Mouse (Mus musculus) stomach, postnatal 0 days (tissue): ENCODE data around the gene Aktip. TPM values are rescaled to one million over a fixed set of nuclear protein-coding genes. Genes with fewer than 3 reads are reported as not detected.

Experiments
- ATAC-seq: fragments of 200-750 bp; cut with Nextera tagmentation; 2 replicates; pipeline ENCODE4 v1.8.0; 2017; ENCODE audit not compliant: low FRiP score, low TSS enrichment
- DNase-seq: peaks from one replicate; pipeline ENCODE4 v3.0.0-alpha.2; 2016; ENCODE audit warnings: low spot score
- H3K27ac ChIP-seq: fragments of 300-500 bp; sonication (generic); replicated peaks from 2 replicates; pipeline ENCODE4 v1.5.1; 2014; ENCODE audit warnings: mild to moderate bottlenecking, control low read depth
- H3K27me3 ChIP-seq: fragments of 300-500 bp; sonication (generic); 2 replicates; pipeline ENCODE4 v1.6.1; 2014; ENCODE audit warnings: low read length; ENCODE audit not compliant: control insufficient read depth, insufficient read depth
- H3K36me3 ChIP-seq: fragments of 300-500 bp; sonication (generic); 2 replicates; pipeline ENCODE4 v1.6.1; 2014; ENCODE audit warnings: low read length, mixed read lengths; ENCODE audit not compliant: control insufficient read depth, insufficient read depth
- H3K4me1 ChIP-seq: fragments of 300-500 bp; sonication (generic); replicated peaks from 2 replicates; pipeline ENCODE4 v1.6.1; 2014; ENCODE audit warnings: antibody characterized with exemption; ENCODE audit not compliant: control insufficient read depth, insufficient read depth
- H3K4me2 ChIP-seq: fragments of 300-500 bp; sonication (generic); replicated peaks from 2 replicates; pipeline ENCODE4 v1.6.1; 2014; ENCODE audit warnings: low read depth, mild to moderate bottlenecking, control low read depth, moderate library complexity
- H3K4me3 ChIP-seq: fragments of 300-500 bp; sonication (generic); 2 replicates; pipeline ENCODE4 v1.5.1; 2014; ENCODE audit warnings: low read depth, low read length, control low read depth
- H3K9ac ChIP-seq: fragments of 300-500 bp; sonication (generic); 2 replicates; pipeline ENCODE4 v1.6.1; 2014; ENCODE audit warnings: mild to moderate bottlenecking, low read length, control low read depth, mixed read lengths
- H3K9me3 ChIP-seq: fragments of 300-500 bp; sonication (generic); 2 replicates; pipeline ENCODE4 v1.6.1; 2016; ENCODE audit warnings: low read length; ENCODE audit not compliant: control insufficient read depth
- CTCF ChIP-seq: IDR thresholded peaks from 2 replicates; pipeline ENCODE4 v1.5.1; 2016; ENCODE audit warnings: antibody characterized with exemption, low read depth, mild to moderate bottlenecking, moderate library complexity
- EP300 ChIP-seq: optimal IDR thresholded peaks from 2 replicates; pipeline ENCODE3; 2016; ENCODE audit warnings: antibody characterized with exemption
- WGBS: fragments of 180-500 bp; shearing (Covaris S2); extraction: QIAGEN DNeasy Blood & Tissue Kit; methylation state at CpG from one replicate; pipeline ENCODE4 v1.1.7; 2014; 5-methylcytosine and 5-hydroxymethylcytosine counted together
- polyA plus RNA-seq: library from polyadenylated mRNA; unstranded; fragments of >200 nt; fragmentation: Nextera tagmentation; extraction: Ambion mirVana; gene quantifications from 2 replicates; pipeline ENCODE4 v1.2.1, GENCODE M21; 2015

Gene Aktip
- polyA plus RNA-seq, 1 experiment from 2014 or later = 42.2 TPM

GRCm38 (mm10) chr8:91148643-91149178 is 51.1 kb downstream of the Aktip start:
- TF ChIP-seq CTCF = no peak
- TF ChIP-seq EP300 = no peak
- DNase-seq (no peak), ATAC-seq (0 out of 2 replicates have a peak, but pooled peaks have one; percentile 13)
- H3K9ac ChIP-seq = no peak overlapping the region
- no peaks in the 10 kb centered on the region for H3K9me3 ChIP-seq
- no peaks in the 10 kb centered on the region for H3K4me1 ChIP-seq
- no peaks in the 10 kb centered on the region for H3K36me3 ChIP-seq
- no peaks in the 10 kb centered on the region for H3K27me3 ChIP-seq
- 51% methylated on average over 15 of the region's 15 CpGs for WGBS
- no peak overlapping the region for H3K27ac ChIP-seq
- no peak overlapping the region for H3K4me3 ChIP-seq
- no peak overlapping the region for H3K4me2 ChIP-seq

- H3K9me3 ChIP-seq = no peaks in the 10 kb centered on the region
- WGBS = 7% methylated on average over 6 of the region's 6 CpGs
- no peaks in the 10 kb centered on the region for H3K27me3 ChIP-seq
- DNase-seq (peak; percentile 41), ATAC-seq (peak; percentile 72)
- TF ChIP-seq CTCF (peak; percentile 94), EP300 (no peak)
- H3K4me1 ChIP-seq = no peaks in the 10 kb centered on the region
- no peak overlapping the region for H3K9ac ChIP-seq
- H3K27ac ChIP-seq = no peak overlapping the region
- H3K4me2 ChIP-seq = peak overlapping the region; percentile 47; the same call in 1 of the 2 replicates
- H3K36me3 ChIP-seq = no peaks in the 10 kb centered on the region
- H3K4me3 ChIP-seq = peak overlapping the region; percentile 15; the same call in 1 of the 2 replicates
Measured at GRCm38 (mm10) chr8:91147715-91148114, 52.1 kb downstream of the Aktip start.

- Histone ChIP-seq H3K4me1 (no peaks in the 10 kb centered on the region), H3K27ac (no peak overlapping the region), H3K9ac (no peak overlapping the region), H3K36me3 (no peaks in the 10 kb centered on the region), H3K9me3 (no peaks in the 10 kb centered on the region), H3K4me2 (no peak overlapping the region), H3K4me3 (no peak overlapping the region), H3K27me3 (no peaks in the 10 kb centered on the region)
- no peak for ATAC-seq
- WGBS = 68% methylated on average over 4 of the region's 4 CpGs
- TF ChIP-seq EP300 (no peak), CTCF (no peak)
- DNase-seq = no peak
Measured at GRCm38 (mm10) chr8:91140828-91141227, 58.9 kb downstream of the Aktip start.

- Histone ChIP-seq H3K9ac (no peak overlapping the region), H3K36me3 (no peaks in the 10 kb centered on the region), H3K27ac (no peak overlapping the region), H3K4me2 (no peak overlapping the region), H3K4me3 (no peak overlapping the region), H3K9me3 (no peaks in the 10 kb centered on the region), H3K27me3 (no peaks in the 10 kb centered on the region), H3K4me1 (0 out of 2 replicates have a peak, but pooled peaks cover 2% of the 10 kb centered on the region)
- ATAC-seq = no peak
- TF ChIP-seq EP300 (no peak), CTCF (no peak)
- 85% methylated on average over 14 of the region's 14 CpGs for WGBS
- no peak for DNase-seq
Measured at GRCm38 (mm10) chr8:91135308-91136181, 64.2 kb downstream of the Aktip start.

GRCm38 (mm10) chr8:91134659-91135058 is 65.1 kb downstream of the Aktip start:
- Histone ChIP-seq H3K36me3 (0 out of 2 replicates have a peak, but pooled peaks cover 2% of the 10 kb centered on the region), H3K27me3 (no peaks in the 10 kb centered on the region), H3K4me3 (peak overlapping the region; percentile 90), H3K27ac (peak overlapping the region; percentile 63), H3K9me3 (no peaks in the 10 kb centered on the region), H3K9ac (peak overlapping the region; percentile 31; the same call in 1 of the 2 replicates), H3K4me2 (peak overlapping the region; percentile 50), H3K4me1 (0 out of 2 replicates have a peak, but pooled peaks cover 2% of the 10 kb centered on the region)
- 51% methylated on average over 12 of the region's 12 CpGs for WGBS
- no peak for ATAC-seq
- TF ChIP-seq CTCF (no peak), EP300 (no peak)
- no peak for DNase-seq

- Histone ChIP-seq H3K27ac (peak overlapping the region; percentile 63), H3K36me3 (0 out of 2 replicates have a peak, but pooled peaks cover 5% of the 10 kb centered on the region), H3K4me2 (peak overlapping the region; percentile 50), H3K4me1 (0 out of 2 replicates have a peak, but pooled peaks cover 2% of the 10 kb centered on the region), H3K27me3 (no peaks in the 10 kb centered on the region), H3K4me3 (peak overlapping the region; percentile 90), H3K9ac (peak overlapping the region; percentile 31), H3K9me3 (no peaks in the 10 kb centered on the region)
- ATAC-seq = peak; percentile 99
- WGBS = under 1% methylated on average over 24 of the region's 24 CpGs
- TF ChIP-seq EP300 (no peak), CTCF (peak; percentile 59)
- DNase-seq = peak; percentile 99
Measured at GRCm38 (mm10) chr8:91134070-91134475, 65.7 kb downstream of the Aktip start.
